Mouse (Mus musculus) embryo, embryonic 10.5 days (tissue): Measurements from ENCODE around the gene Glt1d1.

Source experiments
- DNase-seq: peaks from one replicate; pipeline ENCODE4 v3.0.0-alpha.2; 2015; ENCODE audit warnings: low spot score

Glt1d1 gene

GRCm38 (mm10) chr5:127632167-127633145 lies at the start of gene Glt1d1, which contains the start of gene Slc15a4:
Gene Glt1d1 (plus strand): TSS chr5:127632262.
Gene Slc15a4 (minus strand): TSS chr5:127632897.
- peak; percentile 59 for DNase-seq

GRCm38 (mm10) chr5:127583658-127584057 lies 48.4 kb upstream of the Glt1d1 start:
- peak; percentile 11 for DNase-seq

DNA sequence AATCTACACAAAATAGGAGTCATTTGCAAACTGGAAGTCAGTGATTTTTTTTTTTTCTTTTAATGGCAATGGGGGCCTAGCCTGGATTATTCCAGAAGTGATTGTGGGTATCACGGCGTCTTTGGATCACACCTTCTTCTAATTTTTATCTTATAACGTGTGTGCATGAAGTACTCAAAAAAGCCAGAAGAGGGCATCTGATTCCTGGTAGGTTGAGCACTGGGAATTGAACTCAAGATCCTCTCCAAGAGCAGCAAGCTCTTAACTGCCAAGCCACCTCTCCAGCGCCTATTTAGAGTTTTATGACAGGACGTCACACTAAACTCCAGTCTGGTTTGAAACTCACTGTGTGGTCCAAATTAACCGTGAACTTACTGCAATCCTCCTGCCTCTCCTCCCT lies 44.2 kb upstream of the Glt1d1 start:
- DNase-seq, result peak; percentile 21

DNA sequence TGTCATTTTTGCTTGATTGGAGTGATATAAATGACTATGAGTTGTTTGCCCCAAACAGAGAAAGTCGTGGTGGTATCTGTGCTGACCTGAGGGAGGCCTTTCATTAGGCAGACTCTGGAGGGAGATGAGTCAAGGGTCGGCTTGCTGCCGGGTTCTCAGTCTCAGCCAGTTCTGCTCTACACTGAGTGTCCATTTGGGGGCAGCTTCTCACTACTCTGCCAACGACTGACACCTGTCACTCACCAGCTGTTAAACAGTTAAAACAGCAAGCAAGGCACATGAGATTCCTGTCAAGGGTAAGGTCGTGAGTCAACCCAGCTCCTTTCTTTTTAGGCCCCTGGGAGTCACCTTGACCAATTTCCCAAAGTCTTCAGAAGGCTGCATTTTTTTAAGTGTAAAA lies 39.7 kb upstream of the Glt1d1 start:
- no peak for DNase-seq

- DNase-seq, result peak; percentile 42
Observed at GRCm38 (mm10) chr5:127592854-127593253, 39.2 kb upstream of the Glt1d1 start.

DNA sequence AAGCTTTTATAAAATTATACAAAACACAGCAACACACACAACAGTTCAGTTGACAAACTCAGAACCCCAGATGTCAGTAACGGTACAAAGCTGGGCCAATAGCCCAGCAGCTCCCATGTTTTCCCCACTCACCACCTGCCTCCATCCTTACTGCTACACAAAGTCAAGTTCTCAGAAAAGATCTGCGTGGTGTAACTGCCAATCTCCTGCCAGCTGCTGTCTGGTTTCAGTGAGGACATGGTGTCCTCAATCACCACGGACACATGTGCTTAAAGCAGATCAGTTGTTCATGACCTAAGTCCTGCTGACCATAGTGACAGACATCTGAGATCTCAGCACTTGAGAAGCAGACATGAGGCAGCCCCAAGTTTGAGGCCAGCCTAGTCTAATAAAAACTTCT lies 36.4 kb upstream of the Glt1d1 start:
- DNase-seq, result no peak

DNA sequence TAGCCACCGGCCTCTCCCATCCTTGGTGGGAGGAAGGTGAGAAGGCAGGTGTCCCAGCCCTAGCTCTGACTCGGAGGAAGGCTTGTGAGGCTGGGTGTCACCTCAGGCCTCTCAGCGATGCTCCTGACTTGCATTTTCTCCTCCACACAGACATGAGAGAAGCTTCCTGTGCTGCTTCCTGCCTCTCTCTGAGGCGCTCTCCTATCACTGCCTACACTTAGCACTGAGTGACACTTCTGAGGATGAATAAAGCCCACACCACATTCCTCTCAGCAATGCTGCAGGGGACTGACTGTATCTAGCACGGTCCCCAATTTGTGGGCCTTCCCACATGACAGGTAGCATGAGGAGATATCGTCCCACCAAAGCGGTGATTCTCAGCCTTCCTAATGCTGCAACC lies 35.2 kb upstream of the Glt1d1 start:
- DNase-seq, result no peak

- DNase-seq, result no peak
Observed at GRCm38 (mm10) chr5:127602996-127603395, 29.1 kb upstream of the Glt1d1 start.

- DNase-seq, result no peak
Observed at GRCm38 (mm10) chr5:127607507-127607906, 24.6 kb upstream of the Glt1d1 start.

- DNase-seq, result no peak
Observed at GRCm38 (mm10) chr5:127609191-127609714, 22.8 kb upstream of the Glt1d1 start.

GRCm38 (mm10) chr5:127610787-127611509 lies 21.1 kb upstream of the Glt1d1 start:
- DNase-seq, result no peak

- DNase-seq, result no peak
Observed at GRCm38 (mm10) chr5:127611881-127612280, 20.2 kb upstream of the Glt1d1 start.

- DNase-seq, result no peak
Observed at GRCm38 (mm10) chr5:127612397-127612796, 19.7 kb upstream of the Glt1d1 start.

GRCm38 (mm10) chr5:127615459-127615858 lies 16.6 kb upstream of the Glt1d1 start:
- no peak for DNase-seq

DNA sequence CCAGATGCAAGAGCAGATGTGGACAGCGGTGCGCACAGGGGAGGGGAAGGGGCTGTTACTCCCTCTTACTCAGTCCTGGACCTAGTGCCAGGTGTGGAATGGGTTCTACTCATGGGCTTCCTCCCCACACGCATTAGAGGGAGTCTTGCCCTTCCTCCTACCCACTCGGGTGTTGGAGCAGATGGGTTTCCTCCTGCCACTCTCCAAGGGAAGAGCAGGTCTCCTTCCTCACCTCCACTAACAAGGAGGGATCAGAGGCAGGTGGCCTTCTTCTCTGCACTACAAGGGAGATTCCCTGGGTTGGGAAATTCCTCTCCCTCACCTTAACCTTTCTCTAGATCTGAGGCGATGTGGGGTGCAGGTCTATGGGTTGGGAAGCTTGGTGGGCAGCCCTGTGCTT lies 15.9 kb upstream of the Glt1d1 start:
- no peak for DNase-seq

- peak; percentile 98 for DNase-seq
Observed at GRCm38 (mm10) chr5:127616884-127617635, 15.0 kb upstream of the Glt1d1 start.

DNA sequence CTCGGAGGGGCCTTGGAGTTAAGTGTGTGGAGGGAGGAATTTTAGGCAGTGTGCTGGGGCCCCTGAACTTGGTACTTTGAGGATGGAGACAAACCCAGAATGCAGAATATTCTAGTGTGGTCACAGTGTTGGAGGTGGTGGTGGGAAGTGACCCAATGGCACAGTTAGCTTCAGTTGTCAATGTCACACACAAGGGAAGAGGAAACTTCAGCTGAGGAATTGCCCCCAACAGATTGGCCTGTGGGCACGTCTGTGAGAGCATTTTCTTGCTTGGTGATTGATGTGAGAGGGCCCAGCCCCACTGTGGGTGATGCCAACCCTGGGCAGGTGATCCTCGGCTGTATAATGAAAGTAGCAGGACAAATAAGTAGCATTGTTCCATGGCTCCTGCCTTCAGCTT lies 13.2 kb upstream of the Glt1d1 start:
- no peak for DNase-seq

- no peak for DNase-seq
Observed at GRCm38 (mm10) chr5:127620371-127620770, 11.7 kb upstream of the Glt1d1 start.

DNA sequence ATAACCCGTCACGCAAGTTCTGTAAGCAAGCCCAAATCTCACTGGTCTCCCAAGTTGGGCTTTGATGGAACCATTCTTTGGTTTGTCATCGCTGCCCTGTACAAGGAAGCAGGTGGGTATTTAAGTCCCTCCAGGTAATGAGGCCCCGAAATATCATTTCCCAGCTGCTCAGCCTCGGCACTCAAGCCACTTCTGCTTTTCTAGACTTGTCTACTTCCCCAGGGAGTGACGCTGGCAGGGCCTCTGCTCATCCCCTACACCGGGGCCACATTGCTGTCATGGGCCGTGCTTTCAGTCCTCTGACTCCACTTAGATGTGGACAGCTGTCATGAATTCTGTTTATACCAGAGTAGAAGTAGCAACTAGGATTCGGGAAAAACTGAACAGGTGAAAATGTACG lies 11.0 kb upstream of the Glt1d1 start:
- no peak for DNase-seq

DNA sequence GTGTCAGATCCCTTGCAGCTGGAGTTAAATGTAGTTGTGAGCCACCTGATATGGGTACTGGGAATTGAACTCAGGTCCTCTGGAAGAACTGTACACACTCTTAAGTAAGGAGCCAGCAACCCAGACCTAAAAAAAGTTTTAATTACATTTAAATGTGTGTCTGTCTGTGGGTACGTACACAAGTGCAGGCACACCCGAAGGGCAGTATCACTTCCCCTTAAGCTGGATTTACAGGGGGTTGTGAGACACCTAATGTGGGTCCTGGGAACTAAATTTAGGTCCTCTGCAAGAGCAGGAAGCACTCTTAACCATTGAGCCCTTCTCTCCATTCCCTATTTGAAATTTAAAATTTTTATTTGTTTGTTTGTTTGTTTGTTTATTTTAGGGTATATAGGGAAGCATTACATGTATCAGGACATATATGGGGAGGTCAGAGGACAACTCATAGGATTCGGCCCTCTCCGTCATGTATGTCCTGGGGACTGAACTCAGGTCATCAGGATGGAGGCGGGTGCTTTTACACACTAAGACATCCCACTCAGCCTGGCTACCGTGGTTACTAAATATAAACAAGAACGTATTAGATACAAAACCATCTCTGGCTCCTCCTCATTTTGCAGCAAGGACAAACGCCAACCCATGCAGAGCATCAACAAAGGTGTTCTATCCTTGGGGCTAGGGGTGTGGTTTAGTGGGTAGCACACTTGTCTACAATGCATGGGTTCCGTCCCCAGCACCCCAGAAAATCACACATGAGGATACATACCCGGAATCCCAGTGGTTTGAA lies 7.4 kb upstream of the Glt1d1 start:
- no peak for DNase-seq

- DNase-seq, result no peak
Observed at GRCm38 (mm10) chr5:127627242-127627641, 4.8 kb upstream of the Glt1d1 start.
